Mouse (Mus musculus): ENCODE results near the gene Prickle2.

Gene Prickle2

DNA sequence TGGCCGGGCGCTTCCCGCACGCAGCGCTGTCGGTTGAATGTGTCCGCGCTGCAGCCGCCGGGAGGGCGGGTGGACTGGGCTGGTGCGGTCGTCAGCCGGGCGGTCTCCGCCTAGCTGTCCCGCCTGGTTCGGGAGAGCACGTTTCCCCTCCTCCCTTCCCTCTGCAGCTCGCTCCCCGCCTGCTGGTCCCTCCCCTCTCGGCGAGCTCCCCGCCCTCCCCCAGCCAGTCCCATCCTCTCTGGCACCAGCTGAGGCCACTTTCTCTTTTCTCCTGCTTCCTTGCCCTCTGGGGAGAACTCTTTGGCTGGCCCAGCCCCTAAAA, at the start of gene Prickle2:
Gene Prickle2 (minus strand): TSS at position 11 of the 322 bp plus-strand sequence.
- peak; percentile 69 for DNase-seq

DNA sequence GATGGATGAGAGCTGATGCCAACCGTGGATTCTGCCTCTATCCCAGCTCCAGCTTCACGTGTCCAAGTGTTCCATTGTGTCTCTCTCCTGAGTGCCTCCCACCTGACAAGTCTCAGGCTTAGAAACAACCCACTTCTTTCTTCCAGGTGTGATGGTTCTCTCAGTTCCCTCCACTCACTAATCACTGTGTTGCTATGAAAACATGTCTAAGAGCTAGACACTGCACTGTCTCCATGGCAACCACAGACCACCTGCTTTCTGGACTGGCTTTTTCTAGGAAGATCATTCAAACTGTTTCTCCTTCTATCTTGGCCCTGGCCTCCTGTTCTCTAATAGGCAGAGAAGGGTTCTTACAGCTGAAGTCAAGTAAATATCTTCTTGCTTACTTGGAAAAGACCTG, 46.8 kb upstream of the Prickle2 start:
- DNase-seq = no peak

- DNase-seq = no peak
Measured at GRCm38 (mm10) chr6:92749420-92749819, 43.5 kb upstream of the Prickle2 start.

GRCm38 (mm10) chr6:92743605-92744004, 37.6 kb upstream of the Prickle2 start:
- peak; percentile 76 for DNase-seq

GRCm38 (mm10) chr6:92737116-92737515, 31.2 kb upstream of the Prickle2 start:
- DNase-seq = peak; percentile 54

DNA sequence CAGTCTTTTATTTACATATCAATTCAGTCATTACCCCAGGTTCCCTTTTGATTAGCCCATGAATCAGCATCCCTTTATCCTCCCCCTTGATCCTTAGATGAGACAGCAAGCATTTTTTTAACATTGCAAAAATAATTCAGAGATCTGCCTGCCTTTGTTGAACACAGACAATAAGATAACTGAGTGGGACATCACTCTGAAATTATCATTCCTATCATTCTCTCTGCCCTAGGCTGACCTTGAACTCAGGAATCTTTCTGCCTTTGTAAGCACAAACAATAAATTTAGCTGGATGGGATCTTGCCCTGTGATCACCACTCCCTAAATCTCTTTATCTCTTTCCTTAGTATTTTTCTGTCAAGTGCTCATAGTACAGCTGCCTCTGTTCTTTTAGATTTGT, 27.7 kb upstream of the Prickle2 start:
- DNase-seq = no peak

DNA sequence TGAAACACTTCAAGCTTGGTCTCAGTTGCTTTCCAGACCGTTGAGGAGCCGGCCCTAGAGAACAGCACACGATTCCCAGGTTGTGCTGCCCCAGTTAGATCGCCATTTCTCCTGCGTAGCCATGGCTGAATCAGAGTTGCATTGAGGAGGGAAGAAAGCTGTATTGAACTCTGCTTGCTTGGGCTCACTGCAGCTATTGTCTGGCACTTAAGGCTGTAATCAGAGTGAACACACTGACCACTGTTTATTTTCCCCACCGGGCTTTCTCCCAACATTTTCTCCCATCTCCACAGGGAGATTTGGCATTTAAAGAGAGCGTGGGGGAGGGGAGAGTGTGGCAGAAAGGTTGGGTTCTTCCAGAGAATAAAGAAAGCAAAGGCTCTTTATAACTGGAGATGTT, 22.6 kb upstream of the Prickle2 start:
- no peak for DNase-seq

DNA sequence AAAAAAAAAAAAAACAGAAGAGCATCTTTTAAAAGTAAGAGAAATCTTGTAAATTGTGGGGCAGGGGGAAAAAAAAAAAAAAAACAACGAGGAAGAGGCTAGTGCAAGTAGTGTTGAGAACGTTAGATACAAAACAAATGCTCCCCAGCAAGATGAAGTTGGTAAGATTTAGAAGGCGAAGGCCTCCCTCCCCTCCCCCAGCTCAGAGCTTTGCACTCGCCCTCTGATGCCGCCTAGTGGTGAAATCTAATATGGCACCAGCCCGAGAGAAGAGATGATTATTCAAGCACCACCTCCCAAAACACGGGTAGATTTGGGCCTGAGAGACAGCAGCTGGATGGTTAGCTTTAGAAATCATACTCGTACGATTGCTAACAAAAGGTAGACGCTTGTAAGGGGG, 22.1 kb upstream of the Prickle2 start:
- DNase-seq = peak; percentile 80

DNA sequence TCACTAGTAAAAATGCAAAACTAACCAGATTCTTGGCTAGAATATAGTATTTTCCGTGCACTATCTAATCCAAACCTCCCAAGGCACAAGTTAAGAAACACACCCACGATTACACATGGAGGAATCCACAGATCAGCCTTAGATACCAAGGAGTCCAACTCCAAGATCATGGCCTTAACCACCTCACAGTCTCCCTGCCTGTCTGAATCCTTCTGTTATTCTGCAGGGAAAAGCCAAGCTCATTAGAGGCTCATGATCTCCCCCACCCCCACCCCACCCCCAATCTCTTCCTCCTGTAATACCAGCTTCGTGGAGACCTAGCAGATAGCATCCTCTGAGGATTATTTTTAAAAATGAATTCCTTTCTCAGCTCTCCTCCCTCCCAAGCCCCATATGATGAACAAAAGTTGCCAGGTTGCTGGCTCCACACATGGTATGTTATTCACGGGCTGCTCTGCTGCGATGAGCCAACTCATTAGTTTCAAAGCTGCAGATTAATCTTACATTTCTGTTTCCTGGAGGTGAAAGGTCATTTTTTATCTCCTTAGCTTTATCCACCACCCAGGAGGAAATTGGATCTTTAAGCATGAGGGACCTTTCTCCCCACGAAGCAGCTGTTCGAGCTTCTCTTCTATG, 21.5 kb upstream of the Prickle2 start:
- DNase-seq = no peak

DNA sequence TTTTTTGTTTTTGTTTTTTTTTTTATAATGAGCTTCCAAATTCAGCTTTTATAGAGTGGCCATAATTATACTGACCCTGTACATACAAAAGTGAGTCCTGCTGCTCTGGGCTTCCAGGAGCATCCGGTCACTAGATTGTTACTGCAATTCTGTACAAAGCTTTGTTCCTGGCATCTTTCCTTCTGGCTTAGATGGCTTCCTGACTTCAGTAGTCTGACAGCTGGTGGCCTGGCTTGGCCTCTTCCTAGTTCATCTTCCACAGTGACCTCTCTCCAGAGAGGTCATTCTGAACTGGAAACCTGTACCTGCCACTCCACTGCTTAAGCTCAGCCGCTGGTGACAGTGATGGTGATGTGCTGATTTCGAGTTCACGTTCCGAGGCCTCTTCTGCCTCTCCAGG, 20.2 kb upstream of the Prickle2 start:
- DNase-seq = no peak

GRCm38 (mm10) chr6:92724394-92724793, 18.4 kb upstream of the Prickle2 start:
- DNase-seq = no peak

DNA sequence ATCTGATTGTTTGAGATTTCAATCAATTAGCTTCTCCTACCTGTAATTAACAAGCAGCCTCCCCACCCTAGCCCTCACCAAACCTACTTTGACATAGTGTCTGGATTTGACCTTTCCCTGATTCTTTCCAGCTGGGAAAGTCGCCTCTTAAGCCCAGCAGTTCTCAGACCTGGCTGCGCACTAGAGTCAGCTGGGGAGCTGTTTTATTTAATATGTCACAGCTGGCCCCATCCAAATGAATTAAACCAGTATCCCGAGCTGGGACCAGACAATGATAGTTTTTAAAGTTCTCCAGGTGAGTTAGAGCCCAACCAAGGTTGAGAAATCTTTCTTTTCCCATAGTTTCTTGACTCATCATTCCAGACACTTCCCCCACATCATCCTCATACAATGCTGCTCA, 9.9 kb upstream of the Prickle2 start:
- no peak for DNase-seq

GRCm38 (mm10) chr6:92714748-92715147, 8.8 kb upstream of the Prickle2 start:
- DNase-seq = no peak

GRCm38 (mm10) chr6:92708137-92708536, 2.2 kb upstream of the Prickle2 start:
- DNase-seq = no peak

- DNase-seq = no peak
Measured at GRCm38 (mm10) chr6:92705353-92706144, 406 bp downstream of the Prickle2 start.

DNA sequence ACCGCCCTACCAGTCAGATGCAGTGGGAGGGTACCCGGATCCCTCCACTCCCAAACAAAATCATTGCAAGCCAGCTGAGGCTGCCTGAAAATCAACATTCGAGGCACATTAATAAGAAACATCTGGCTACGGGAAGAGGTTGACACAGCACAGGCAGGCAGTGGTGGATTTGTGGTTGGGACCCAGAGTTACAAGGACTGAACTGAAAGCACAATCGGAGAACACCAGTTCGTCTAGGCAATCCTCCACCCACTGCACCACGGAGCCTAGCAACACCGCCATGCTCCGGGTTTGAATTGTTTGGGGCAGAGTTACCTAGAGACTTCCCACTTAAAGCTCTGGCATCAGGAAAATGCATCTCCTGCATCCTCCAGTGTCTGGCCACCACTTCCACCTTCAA, 1.1 kb downstream of the Prickle2 start:
- no peak for DNase-seq

GRCm38 (mm10) chr6:92699491-92700209, 6.3 kb downstream of the Prickle2 start:
- DNase-seq = no peak

GRCm38 (mm10) chr6:92697807-92698206, 8.1 kb downstream of the Prickle2 start:
- peak; percentile 16 for DNase-seq

- DNase-seq = no peak
Measured at GRCm38 (mm10) chr6:92687317-92687716, 18.6 kb downstream of the Prickle2 start.

- no peak for DNase-seq
Measured at GRCm38 (mm10) chr6:92674394-92674925, 31.5 kb downstream of the Prickle2 start.

DNA sequence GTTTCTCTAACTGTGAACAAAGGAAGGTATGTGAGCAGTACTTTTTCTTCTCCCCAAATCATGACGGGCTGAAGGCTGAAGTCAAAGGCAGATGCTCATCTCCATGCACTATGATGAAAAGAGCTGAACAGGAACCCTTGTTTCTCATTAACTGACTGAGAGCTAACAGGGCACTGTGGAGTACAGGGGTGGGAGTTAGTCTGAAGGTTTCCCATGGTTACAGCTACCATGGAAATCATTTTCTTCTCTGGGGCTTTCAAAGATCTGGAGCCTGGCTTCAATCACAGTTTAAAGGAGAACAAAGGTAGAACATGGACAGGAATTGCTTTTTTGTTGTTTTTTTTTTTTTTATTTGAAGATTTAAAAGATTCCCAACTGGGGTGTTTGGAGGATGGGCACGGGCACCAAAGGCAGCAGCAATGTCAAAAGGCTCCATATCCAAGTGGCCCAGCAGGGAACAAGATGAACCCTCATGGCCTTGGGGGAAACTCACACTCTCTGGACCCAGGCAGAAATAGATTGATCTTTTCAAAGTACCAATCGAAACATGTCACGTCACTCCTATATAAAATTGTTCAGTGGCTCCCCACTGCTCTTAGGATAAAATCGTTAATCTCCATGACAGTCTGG, 35.3 kb downstream of the Prickle2 start:
- no peak for DNase-seq

GRCm38 (mm10) chr6:92669623-92670022, 36.3 kb downstream of the Prickle2 start:
- no peak for DNase-seq

- no peak for DNase-seq
Measured at GRCm38 (mm10) chr6:92667544-92667943, 38.4 kb downstream of the Prickle2 start.

Data from kidney, adult 18-20 months (tissue).